Mouse (Mus musculus) cortical plate, adult 2 months (tissue): Measurements from ENCODE around the gene Psrc1. TPM values are rescaled to one million over a fixed set of nuclear protein-coding genes. Genes with fewer than 3 reads are reported as not detected.

Source experiments
- H3K27ac ChIP-seq: fragments of 200-500 bp; 2 replicates; pipeline ENCODE4 v1.5.1; 2012; ENCODE audit warnings: low read length, control low read depth, inconsistent platforms; ENCODE audit not compliant: insufficient read depth
- H3K4me1 ChIP-seq: fragments of 200-500 bp; 2 replicates; pipeline ENCODE4 v1.6.1; 2011; ENCODE audit warnings: low read length; ENCODE audit not compliant: control insufficient read depth, insufficient read depth
- H3K4me3 ChIP-seq: fragments of 200-500 bp; 2 replicates; pipeline ENCODE4 v1.5.1; 2011; ENCODE audit warnings: mild to moderate bottlenecking, low read length, control low read depth; ENCODE audit not compliant: insufficient read depth
- CTCF ChIP-seq: fragments of 200-500 bp; IDR thresholded peaks from 2 replicates; pipeline ENCODE4 v1.5.1; 2011; ENCODE audit warnings: mild to moderate bottlenecking, control low read depth, low read length; ENCODE audit not compliant: insufficient read depth; ENCODE audit errors: extremely low read depth
- POLR2A ChIP-seq: fragments of 200-500 bp; IDR thresholded peaks from 2 replicates; pipeline ENCODE4 v1.6.1; 2011; ENCODE audit warnings: mild to moderate bottlenecking, low read length, control low read depth; ENCODE audit not compliant: insufficient read depth; ENCODE audit errors: extremely low read depth
- polyA plus RNA-seq: library from polyadenylated mRNA; depleted of rRNA; stranded (reverse); fragments of >200 nt; gene quantifications from 2 replicates; pipeline ENCODE4 v1.2.3, GENCODE M21; 2012

Gene Psrc1
- polyA plus RNA-seq, 1 experiment, result 29.9 TPM

- no peak overlapping the region for H3K4me3 ChIP-seq
- H3K27ac ChIP-seq, result no peak overlapping the region
- no peak for TF ChIP-seq POLR2A
- no peak for TF ChIP-seq CTCF
- H3K4me1 ChIP-seq, result peaks cover 8% of the 10 kb centered on the region
Observed at GRCm38 (mm10) chr3:108381945-108382875, 1.4 kb upstream of the Psrc1 start.

- no peak for TF ChIP-seq POLR2A
- no peak for TF ChIP-seq CTCF
- Histone ChIP-seq H3K27ac (no peak overlapping the region), H3K4me1 (peaks cover 6% of the 10 kb centered on the region), H3K4me3 (no peak overlapping the region; the same call in 1 of the 2 replicates)
Observed at GRCm38 (mm10) chr3:108384425-108384824, 786 bp downstream of the Psrc1 start.

- TF ChIP-seq CTCF (no peak), POLR2A (no peak)
- Histone ChIP-seq H3K27ac (peak overlapping the region; percentile 82), H3K4me1 (peaks cover 6% of the 10 kb centered on the region), H3K4me3 (no peak overlapping the region)
Observed at GRCm38 (mm10) chr3:108386186-108386585, 2.5 kb downstream of the Psrc1 start.

GRCm38 (mm10) chr3:108389111-108389545 lies 5.5 kb downstream of the Psrc1 start:
- TF ChIP-seq CTCF, result peak; percentile 95
- TF ChIP-seq POLR2A, result peak; percentile 36; the same call in 1 of the 2 replicates
- H3K4me1 ChIP-seq, result peaks cover 4% of the 10 kb centered on the region; the same call in 1 of the 2 replicates
- H3K4me3 ChIP-seq, result no peak overlapping the region
- H3K27ac ChIP-seq, result no peak overlapping the region

GRCm38 (mm10) chr3:108392299-108392698 lies 8.7 kb downstream of the Psrc1 start:
- H3K4me3 ChIP-seq, result no peak overlapping the region
- H3K4me1 ChIP-seq, result no peaks in the 10 kb centered on the region
- no peak overlapping the region for H3K27ac ChIP-seq
- no peak for TF ChIP-seq POLR2A
- TF ChIP-seq CTCF, result no peak

- Histone ChIP-seq H3K27ac (no peak overlapping the region), H3K4me3 (no peak overlapping the region), H3K4me1 (no peaks in the 10 kb centered on the region)
- TF ChIP-seq POLR2A (no peak), CTCF (no peak)
Observed at GRCm38 (mm10) chr3:108392793-108393192, 9.2 kb downstream of the Psrc1 start.

- no peak for TF ChIP-seq CTCF
- TF ChIP-seq POLR2A, result no peak
- no peak overlapping the region for H3K27ac ChIP-seq
- no peaks in the 10 kb centered on the region for H3K4me1 ChIP-seq
- H3K4me3 ChIP-seq, result no peak overlapping the region
Observed at GRCm38 (mm10) chr3:108398281-108398680, 14.6 kb downstream of the Psrc1 start.

- Histone ChIP-seq H3K4me1 (peaks cover 1% of the 10 kb centered on the region; the same call in 1 of the 2 replicates), H3K4me3 (no peak overlapping the region), H3K27ac (no peak overlapping the region)
- TF ChIP-seq CTCF (no peak), POLR2A (no peak)
Observed at GRCm38 (mm10) chr3:108400442-108400841, 16.8 kb downstream of the Psrc1 start.

- Histone ChIP-seq H3K4me1 (peaks cover 6% of the 10 kb centered on the region; the same call in 1 of the 2 replicates), H3K4me3 (no peak overlapping the region), H3K27ac (no peak overlapping the region)
- peak; percentile 83 for TF ChIP-seq CTCF
- no peak for TF ChIP-seq POLR2A
Observed at GRCm38 (mm10) chr3:108401692-108402527, 18.3 kb downstream of the Psrc1 start.

- H3K27ac ChIP-seq, result no peak overlapping the region
- peaks cover 8% of the 10 kb centered on the region for H3K4me1 ChIP-seq
- no peak overlapping the region for H3K4me3 ChIP-seq
- TF ChIP-seq CTCF, result no peak
- no peak for TF ChIP-seq POLR2A
Observed at GRCm38 (mm10) chr3:108402528-108402920, 18.9 kb downstream of the Psrc1 start.
